Mouse (Mus musculus) ES-CJ7 (cell line): ENCODE measurements at regions not wholly inside any gene's neighbourhood (a gene's known extent, or its start where the extent isn't known, plus 50 kb on each side); places are given as distances from the start of the nearest gene placed in this dataset.

Experiments used
- DNase-seq: peaks from one replicate; pipeline ENCODE4 v3.0.0; 2011; ENCODE audit warnings: low read depth, low spot score

DNA sequence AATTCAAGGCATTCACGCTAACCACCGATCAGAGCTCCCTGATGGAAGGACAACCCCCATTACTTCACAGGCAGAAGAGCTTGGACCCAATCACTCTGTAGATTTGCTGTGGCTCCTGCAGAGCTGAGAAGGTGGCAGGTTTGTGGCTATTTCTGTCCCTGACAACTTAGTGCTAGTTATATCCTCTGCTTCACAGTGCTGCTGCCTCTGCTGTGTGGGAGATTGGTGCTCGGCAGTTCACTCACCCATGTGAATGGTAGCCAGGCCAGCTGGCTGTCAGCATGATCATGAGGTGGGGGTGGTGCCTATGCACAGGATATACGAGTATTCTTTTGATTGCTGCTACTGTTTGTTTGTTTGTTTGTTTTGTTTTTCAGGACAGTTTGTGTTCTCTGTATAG, 113.9 kb downstream of the Gm10131 start:
- no peak for DNase-seq

DNA sequence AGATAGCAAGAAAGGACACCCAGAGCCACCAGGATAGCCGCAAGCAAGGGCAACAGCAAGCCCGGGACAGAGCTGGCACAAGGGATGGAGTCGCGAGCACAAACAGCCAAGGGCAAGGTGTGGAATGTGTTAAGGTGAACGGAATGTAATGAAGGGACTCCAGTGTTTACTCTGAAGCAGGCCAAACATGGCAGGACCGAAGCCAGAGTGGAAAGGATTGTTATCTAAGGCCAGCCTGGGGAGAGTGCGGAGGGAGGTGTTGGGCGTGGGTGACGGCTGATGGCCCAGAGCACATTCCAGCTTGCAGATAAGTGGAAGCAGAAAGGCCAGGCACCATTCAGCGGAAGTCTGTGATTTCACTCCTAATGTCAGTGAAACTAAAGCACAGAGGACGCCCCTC, 118.6 kb downstream of the Gm10131 start:
- DNase-seq: peak; percentile 82

DNA sequence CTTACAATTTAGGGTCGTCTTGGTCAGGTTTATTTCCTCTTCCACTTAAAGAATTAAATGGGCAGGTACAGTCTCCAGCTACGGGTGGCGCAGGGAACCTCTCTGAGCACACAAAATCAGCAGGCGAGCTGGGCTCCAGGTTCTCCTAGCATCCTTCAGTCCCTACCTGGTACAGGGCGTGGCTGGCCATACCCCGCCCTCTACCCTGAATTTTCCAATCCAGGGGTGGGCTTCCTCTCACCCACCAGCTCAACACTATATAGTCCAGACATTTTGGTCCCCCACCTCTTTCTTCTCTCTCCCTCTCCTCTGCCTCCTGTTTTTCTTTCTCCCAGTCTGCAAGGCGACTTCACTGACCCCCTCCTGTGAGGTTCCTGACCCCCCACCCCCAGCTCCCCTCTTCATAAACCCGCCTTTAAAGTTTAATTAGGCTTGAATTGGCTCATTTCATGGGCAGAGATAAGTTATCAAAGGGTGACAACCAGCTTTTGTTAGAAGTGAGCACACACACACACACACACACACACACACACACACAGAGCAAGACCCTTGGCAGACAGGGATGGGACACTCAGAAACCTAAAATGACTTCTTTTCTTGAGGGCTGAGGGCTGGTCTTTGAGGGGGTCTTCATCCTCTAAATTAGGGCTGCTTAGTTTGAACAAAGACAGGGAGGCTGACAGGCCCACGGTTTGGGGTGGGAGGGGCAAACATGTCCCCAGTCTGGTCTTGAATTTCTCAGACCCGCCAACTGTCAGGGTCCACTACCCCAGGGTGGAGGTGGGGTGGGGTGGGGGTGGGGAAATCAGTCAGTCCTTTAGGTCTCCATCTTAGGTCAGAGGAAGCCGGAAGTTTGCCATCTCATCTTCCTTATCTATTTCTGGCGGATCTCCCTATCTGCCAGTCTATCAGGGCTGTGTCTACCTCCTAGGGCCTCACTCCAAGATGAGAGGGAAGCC, 119.3 kb downstream of the Gm10131 start:
- DNase-seq: peak; percentile 59

DNA sequence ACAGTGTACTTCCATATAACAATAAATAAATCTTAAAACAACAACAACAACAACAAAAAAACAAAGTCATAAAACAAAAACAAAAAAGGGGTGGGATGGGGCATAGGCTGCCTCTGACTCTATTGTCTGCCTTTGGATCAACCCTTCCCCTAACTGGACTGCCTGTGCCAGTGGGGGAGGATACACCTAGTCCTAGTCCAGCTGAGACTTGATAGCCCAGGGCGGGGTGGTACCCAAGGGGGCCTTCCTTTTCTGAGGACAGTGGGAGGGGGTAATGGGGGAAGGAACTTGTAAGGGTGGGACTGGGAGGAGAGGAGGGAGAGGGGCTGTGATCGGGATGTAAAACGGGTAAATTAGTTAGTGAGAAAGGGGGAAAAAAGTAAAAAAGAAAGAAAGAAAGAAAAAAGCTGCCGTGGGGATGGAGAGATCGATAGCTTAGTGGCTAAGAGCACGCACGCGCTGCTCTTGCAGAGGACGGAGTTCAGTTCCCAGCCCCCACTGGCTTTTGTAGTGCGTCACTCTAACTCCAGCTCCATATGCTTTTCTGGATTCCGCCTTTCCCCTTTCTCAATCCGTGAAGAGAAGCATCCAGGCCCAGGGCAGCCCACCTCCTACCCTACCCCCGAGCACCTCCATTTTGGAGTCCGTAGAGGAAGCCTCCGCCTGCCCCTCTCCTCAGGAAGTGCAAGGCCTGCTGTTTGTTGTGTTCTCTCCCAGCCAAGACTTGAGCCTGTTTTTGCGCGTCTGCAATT, 120.2 kb downstream of the Gm10131 start:
- peak; percentile 69 for DNase-seq

DNA sequence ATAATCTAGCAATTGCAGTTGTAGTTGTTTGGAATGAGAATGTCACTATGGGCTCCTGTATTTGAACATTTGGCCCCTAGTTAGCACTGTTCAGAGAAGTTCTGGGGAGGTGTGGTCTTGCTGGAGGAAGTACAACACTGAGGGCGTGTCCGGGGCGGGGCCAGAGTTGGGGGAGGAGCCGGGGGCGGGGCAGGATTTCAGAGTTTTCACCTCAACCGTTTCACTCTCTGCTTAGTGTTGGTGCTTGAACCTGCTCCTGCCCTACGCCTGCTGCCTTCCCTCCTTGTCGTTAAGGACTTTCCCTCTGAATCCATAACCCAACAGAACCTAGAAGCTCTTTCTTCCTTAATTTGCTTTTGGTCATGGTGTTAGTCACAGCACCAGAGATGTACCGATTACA, 121.5 kb downstream of the Gm10131 start:
- peak; percentile 94 for DNase-seq

DNA sequence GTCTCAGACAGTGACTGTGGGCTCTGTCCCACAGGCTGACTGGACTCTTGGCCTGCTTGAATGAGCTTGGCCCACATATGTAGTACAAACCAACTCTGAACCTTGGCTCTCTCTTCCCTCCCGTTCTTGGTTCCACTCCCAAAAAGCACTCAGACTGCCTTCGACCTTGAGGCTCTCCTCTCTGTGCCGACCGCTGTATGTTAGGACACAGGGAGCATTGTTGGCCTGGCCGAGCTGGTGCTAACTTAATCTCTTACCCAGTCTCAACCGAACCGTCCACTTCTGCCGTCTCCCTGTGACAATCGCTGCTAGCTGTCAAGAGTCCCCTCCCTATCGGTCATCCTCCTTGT, 123.8 kb downstream of the Gm10131 start:
- DNase-seq: no peak

DNA sequence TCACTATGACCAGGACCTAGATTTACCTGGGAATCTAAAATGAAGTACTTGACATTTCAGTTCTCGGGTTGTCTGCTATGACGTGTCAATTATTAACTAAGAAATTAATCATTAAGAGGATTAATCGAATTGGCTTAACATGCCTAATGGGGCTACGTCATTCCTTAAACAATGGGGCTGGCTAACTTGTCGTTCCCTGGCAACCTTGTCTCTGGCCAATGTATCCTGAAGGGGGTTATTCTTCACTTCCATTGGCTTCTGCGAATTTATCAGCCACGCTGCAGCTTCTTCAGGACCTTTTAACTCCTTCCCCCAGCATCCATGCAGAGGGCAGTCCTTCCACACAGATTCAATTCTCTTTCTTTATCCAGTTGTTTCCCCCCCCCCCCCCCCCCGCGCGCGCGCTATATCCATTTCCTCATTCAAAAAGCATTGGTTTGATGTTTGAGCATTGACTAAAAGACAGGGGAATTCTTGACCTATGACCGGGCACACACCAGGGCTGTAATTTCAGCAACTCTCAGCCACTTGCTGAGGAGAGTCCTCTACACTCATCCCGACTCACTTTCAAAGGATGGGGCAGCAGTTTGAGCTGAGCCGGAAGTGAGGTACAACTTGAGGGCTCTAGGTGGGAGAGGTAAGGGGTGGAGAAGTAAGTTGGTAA, 124.3 kb downstream of the Gm10131 start:
- DNase-seq: no peak

DNA sequence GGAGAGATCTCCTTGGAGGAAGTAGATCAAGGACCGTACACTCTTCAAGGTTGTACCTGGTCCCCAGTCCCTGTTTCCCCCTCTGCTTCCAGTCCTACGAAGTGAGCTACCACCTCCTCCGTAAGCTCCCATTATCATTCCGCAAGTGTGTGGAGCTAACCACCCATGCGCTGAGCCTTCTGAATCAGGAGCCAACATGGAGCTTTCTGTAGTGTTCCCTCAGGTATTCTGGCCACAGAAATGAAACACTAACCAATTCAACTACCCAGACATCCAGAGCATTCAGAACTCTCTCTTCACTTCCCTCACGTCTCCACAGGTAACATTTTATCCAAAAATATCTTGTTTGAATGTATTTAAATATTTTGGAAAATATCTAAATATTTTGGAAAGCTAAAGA, 124.9 kb downstream of the Gm10131 start:
- DNase-seq: no peak

DNA sequence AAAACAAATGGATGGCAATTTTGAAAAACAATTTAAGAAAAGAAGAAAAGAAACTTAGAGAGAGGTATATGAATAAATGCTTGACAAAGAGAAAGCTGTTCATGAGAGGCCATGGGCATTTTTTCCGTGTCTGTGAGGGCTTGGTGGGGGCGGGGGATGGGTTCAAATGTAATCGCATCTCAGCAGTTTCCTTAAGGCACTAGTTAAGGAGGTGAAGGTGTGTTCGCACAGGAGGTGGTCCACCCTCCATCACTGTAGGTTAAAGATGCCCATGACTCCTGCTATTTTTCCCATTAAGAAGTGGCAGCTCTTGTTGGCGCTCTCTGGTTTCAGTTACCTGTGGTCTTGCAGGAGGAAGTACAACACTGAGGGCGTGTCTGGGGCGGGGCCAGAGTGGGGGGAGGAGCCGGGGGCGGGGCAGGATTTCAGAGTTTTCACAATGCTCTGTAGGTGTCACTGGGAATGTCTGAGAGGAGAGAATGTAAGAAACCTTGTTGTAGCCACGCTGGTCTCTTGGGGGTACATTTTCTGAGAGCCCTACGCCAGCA, 126.0 kb downstream of the Gm10131 start:
- peak; percentile 64 for DNase-seq

DNA sequence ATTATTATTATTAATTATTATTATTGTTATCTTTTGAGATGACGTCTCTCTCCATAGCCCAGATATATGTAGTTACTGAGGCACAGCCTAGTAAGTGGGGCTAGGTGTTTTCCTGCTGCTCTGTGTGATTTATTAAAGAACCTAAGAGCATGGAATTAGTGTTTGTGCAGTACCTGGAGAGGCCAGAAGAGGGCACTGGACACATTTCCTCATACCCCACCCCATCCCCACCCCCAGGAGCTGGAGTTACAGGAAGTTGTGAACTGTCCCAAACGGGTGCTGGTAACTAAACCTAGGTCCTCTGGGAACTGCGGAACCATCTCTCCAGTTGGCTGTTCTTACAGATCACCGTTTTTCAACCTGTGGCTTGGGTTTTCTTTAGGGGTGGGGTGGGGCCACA, 129.9 kb downstream of the Gm10131 start:
- DNase-seq: peak; percentile 94

DNA sequence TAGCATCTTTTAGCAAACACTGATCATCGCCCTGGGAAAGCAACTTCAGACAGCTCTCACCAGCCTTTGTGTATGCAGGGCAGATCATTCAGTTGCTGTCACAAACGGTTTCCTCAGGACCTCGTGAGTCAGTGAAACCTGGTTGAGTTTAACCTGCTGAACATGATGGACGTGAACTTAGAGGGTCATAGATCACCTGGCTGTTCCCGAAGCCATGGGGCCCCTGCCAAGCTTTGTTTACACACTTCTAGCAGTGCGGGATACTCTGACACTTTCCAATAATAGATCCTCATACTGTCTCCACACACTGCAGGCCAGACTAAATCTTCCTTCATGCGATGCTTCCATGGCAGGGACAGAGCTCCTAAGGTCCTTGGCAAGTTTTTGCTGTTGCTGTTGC, 130.5 kb downstream of the Gm10131 start:
- no peak for DNase-seq
